Mouse (Mus musculus) CH12.LX (cell line): ENCODE data around the gene Tpcn1.

Experiments used
- CHD2 ChIP-seq: IDR thresholded peaks from 2 replicates; pipeline ENCODE4 v1.6.1; 2011; ENCODE audit warnings: low read length, improper control_type of control experiment
- CTCF ChIP-seq, 2 experiments: IDR thresholded peaks in 1 of 2; conservative IDR thresholded peaks in 1 of 2; 2 replicates each; pipeline ENCODE4 v1.5.1; 2011 to 2012; ENCODE audit warnings: low read depth in 2 of 2, low read length in 2 of 2, improper control_type of control experiment in 1 of 2, inconsistent platforms in 1 of 2, mild to moderate bottlenecking in 1 of 2, moderate library complexity in 1 of 2
- E2F4 ChIP-seq: IDR thresholded peaks from 2 replicates; pipeline ENCODE4 v1.6.1; 2011; ENCODE audit warnings: low read depth, low read length, improper control_type of control experiment; ENCODE audit not compliant: insufficient replicate concordance
- ELF1 ChIP-seq: IDR thresholded peaks from 2 replicates; pipeline ENCODE4 v1.6.1; 2014; ENCODE audit warnings: low read depth, mild to moderate bottlenecking, inconsistent platforms, low read length, improper control_type of control experiment
- EP300 ChIP-seq: IDR thresholded peaks from 2 replicates; pipeline ENCODE4 v1.6.1; 2011; ENCODE audit warnings: low read length, improper control_type of control experiment
- HCFC1 ChIP-seq: IDR thresholded peaks from 2 replicates; pipeline ENCODE4 v1.6.1; 2012; ENCODE audit warnings: low read depth, mild to moderate bottlenecking, inconsistent platforms, low read length, improper control_type of control experiment
- JUND ChIP-seq: conservative IDR thresholded peaks from 2 replicates; pipeline ENCODE4 v1.6.1; 2011; ENCODE audit warnings: low read depth, low read length, improper control_type of control experiment
- MAFK ChIP-seq: IDR thresholded peaks from 2 replicates; pipeline ENCODE4 v1.6.1; 2011; ENCODE audit warnings: low read length, improper control_type of control experiment; ENCODE audit not compliant: insufficient replicate concordance
- MAX ChIP-seq: IDR thresholded peaks from 2 replicates; pipeline ENCODE4 v1.6.1; 2011; ENCODE audit warnings: low read length, improper control_type of control experiment
- MXI1 ChIP-seq: IDR thresholded peaks from 2 replicates; pipeline ENCODE4 v1.6.1; 2011; ENCODE audit warnings: mild to moderate bottlenecking, low read depth, low read length, improper control_type of control experiment
- MYC ChIP-seq: IDR thresholded peaks from 2 replicates; pipeline ENCODE4 v1.6.1; 2011; ENCODE audit warnings: low read depth, mild to moderate bottlenecking, improper control_type of control experiment, low read length
- PAX5 ChIP-seq: IDR thresholded peaks from 2 replicates; pipeline ENCODE4 v1.6.1; 2012; ENCODE audit warnings: low read length, inconsistent platforms, mixed read lengths
- ZNF384 ChIP-seq: IDR thresholded peaks from 2 replicates; pipeline ENCODE4 v1.6.1; 2012; ENCODE audit warnings: low read depth, low read length, improper control_type of control experiment, inconsistent platforms

DNA sequence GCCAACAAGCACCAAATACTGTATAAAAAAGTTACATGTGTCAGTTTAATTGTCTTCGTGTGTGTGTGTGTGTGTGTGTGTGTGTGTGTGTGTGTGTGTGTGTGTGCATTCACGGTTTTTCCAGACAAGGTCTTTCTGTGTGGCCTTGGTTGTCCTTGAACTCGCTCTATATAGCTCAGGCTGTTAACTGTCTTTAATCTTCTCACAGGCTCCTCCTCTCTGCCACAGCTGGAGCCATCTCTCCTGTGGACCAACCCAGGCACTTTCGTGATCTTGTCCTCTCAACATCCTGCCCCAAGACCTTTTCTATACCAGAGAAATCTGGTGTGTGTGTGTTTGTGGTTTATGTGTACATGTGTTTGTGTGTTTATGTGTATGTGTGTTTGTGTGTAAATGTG lies 24.6 kb downstream of the Tpcn1 start:
- TF ChIP-seq ZNF384, result no peak
- no peak for TF ChIP-seq CTCF (conservative IDR thresholded peaks at IDR 0.05 in 1 of 2, IDR thresholded peaks at IDR 0.05 in 1 of 2; ENCODE audit: low read depth in 2 of 2, low read length in 2 of 2)
- no peak for TF ChIP-seq MAX
- no peak for TF ChIP-seq JUND
- TF ChIP-seq CHD2, result no peak
- TF ChIP-seq MYC, result no peak
- no peak for TF ChIP-seq EP300
- TF ChIP-seq MXI1, result no peak
- TF ChIP-seq ELF1, result no peak
- no peak for TF ChIP-seq PAX5
- TF ChIP-seq E2F4, result no peak
- no peak for TF ChIP-seq MAFK
- TF ChIP-seq HCFC1, result no peak
